8 mouse cellular contexts compared by ENCODE assay signal in genomic region chr6:135377583-135378319, GRCm38 (mm10). TPM values are rescaled to one million over a fixed set of nuclear protein-coding genes. Genes with fewer than 3 reads are reported as not detected.
DNase-seq lines count a peak whose midpoint lies in the region; ATAC-seq and TF ChIP-seq lines count a peak whose summit lies in the region.

No protein-coding gene starts in this region.

- peak; percentile 46; the same call in 1 of the 2 replicates for ATAC-seq in erythroid progenitor cell, adult 5-6 weeks (replicated peaks; ENCODE audit: low FRiP score, poor library complexity, severe bottlenecking)
- ATAC-seq in liver, postnatal 0 days, result no peak
- 0 out of 2 replicates have a peak, but pooled peaks have one; percentile 18 for ATAC-seq in neural tube, embryonic 13.5 days (ENCODE audit: low read depth)

- no peaks in the 10 kb centered on the region for H3K27me3 ChIP-seq in MEL (ENCODE audit: control insufficient read depth in 1 of 2, insufficient read depth in 2 of 2, low read length in 2 of 2)
- no peaks in the 10 kb centered on the region for H3K27me3 ChIP-seq in liver, postnatal 0 days (ENCODE audit: insufficient read depth, low read length)
- no peaks in the 10 kb centered on the region for H3K27me3 ChIP-seq in neural tube, embryonic 13.5 days

- TF ChIP-seq EP300 in MEL (IDR thresholded peaks at IDR 0.05; ENCODE audit: low read depth in 1 of 2, low read length in 2 of 2), result no peak
- TF ChIP-seq EP300 in liver, postnatal 0 days (IDR thresholded peaks at IDR 0.05; ENCODE audit: low read depth), result no peak

- H3K9me3 ChIP-seq in MEL (replicated peaks; ENCODE audit: insufficient read depth, low read length), result no peaks in the 10 kb centered on the region
- no peaks in the 10 kb centered on the region; the same call in 1 of the 2 replicates for H3K9me3 ChIP-seq in liver, postnatal 0 days (ENCODE audit: low read length)
- H3K9me3 ChIP-seq in neural tube, embryonic 13.5 days, result no peaks in the 10 kb centered on the region

- H3K36me3 ChIP-seq in MEL (ENCODE audit: control insufficient read depth in 1 of 2, insufficient read depth in 2 of 2, low read length in 2 of 2), result no peaks in the 10 kb centered on the region
- H3K36me3 ChIP-seq in liver, postnatal 0 days (replicated peaks; ENCODE audit: insufficient read depth, low read length), result no peaks in the 10 kb centered on the region
- H3K36me3 ChIP-seq in neural tube, embryonic 13.5 days, result no peaks in the 10 kb centered on the region

- H3K4me1 ChIP-seq in MEL (ENCODE audit: control insufficient read depth in 1 of 2, insufficient read depth in 2 of 2, low read length in 2 of 2), result no peaks in the 10 kb centered on the region
- 0 out of 2 replicates have a peak, but pooled peaks cover 4% of the 10 kb centered on the region for H3K4me1 ChIP-seq in brown adipose tissue, adult 24 weeks (ENCODE audit: control insufficient read depth, insufficient read depth, insufficient read length, low read length)
- no peaks in the 10 kb centered on the region for H3K4me1 ChIP-seq in liver, postnatal 0 days (ENCODE audit: insufficient read depth)
- peaks cover 31% of the 10 kb centered on the region for H3K4me1 ChIP-seq in neural tube, embryonic 13.5 days (replicated peaks)

- TF ChIP-seq RAD21 in MEL (IDR thresholded peaks at IDR 0.05; ENCODE audit: low read depth, low read length), result peak; percentile 70

- H3K79me2 ChIP-seq in MEL (ENCODE audit: control insufficient read depth, insufficient read depth, low read length, poor library complexity), result no peaks in the 10 kb centered on the region

- WGBS in liver, postnatal 0 days (ENCODE audit: insufficient replicate concordance), result 24% methylated on average over 16 of the region's 16 CpGs
- WGBS in neural tube, embryonic 13.5 days, result 19% methylated on average over 16 of the region's 16 CpGs

- H3K4me3 ChIP-seq in MEL (ENCODE audit: control insufficient read depth in 1 of 2, insufficient read depth in 1 of 2, low read depth in 2 of 2, low read length in 2 of 2), result peak overlapping the region in 1 of 2 experiments; percentile 21; a peak in 1 of 4 replicates
- 0 out of 2 replicates have a peak overlapping the region, but pooled peaks have one; percentile 12 for H3K4me3 ChIP-seq in brown adipose tissue, adult 24 weeks (ENCODE audit: insufficient read depth, low read depth, low read length)
- H3K4me3 ChIP-seq in liver, postnatal 0 days (ENCODE audit: low read depth, low read length), result no peak overlapping the region
- peak overlapping the region; percentile 23 for H3K4me3 ChIP-seq in neural tube, embryonic 13.5 days

- no peak overlapping the region for H3K27ac ChIP-seq in MEL (ENCODE audit: control insufficient read depth, low read depth, low read length)
- H3K27ac ChIP-seq in brown adipose tissue, adult 24 weeks (replicated peaks; ENCODE audit: low read depth, low read length), result no peak overlapping the region
- H3K27ac ChIP-seq in liver, postnatal 0 days (ENCODE audit: low read depth), result no peak overlapping the region
- H3K27ac ChIP-seq in neural tube, embryonic 13.5 days (replicated peaks), result no peak overlapping the region

- no peak overlapping the region for H3K9ac ChIP-seq in MEL (ENCODE audit: control insufficient read depth, low read depth, low read length, poor library complexity, severe bottlenecking)
- H3K9ac ChIP-seq in liver, postnatal 0 days (replicated peaks), result no peak overlapping the region
- H3K9ac ChIP-seq in neural tube, embryonic 13.5 days, result peak overlapping the region; percentile 45

- peak; percentile 54 for DNase-seq in MEL (ENCODE audit: low read depth, low spot score)
- DNase-seq in heart, postnatal 36 days, result peak; percentile 64 to 67
- DNase-seq in kidney, postnatal 4 days, result peak; percentile 76 to 80
- peak; percentile 49 for DNase-seq in liver, postnatal 0 days
- peak; percentile 45 to 53 for DNase-seq in thymus, postnatal 36 days

- peak overlapping the region; percentile 13; the same call in 1 of the 2 replicates for H3K4me2 ChIP-seq in liver, postnatal 0 days (ENCODE audit: low read depth, low read length)
- H3K4me2 ChIP-seq in neural tube, embryonic 13.5 days, result peak overlapping the region; percentile 55

- TF ChIP-seq POLR2A in MEL (IDR thresholded peaks at IDR 0.05; ENCODE audit: control insufficient read depth in 1 of 2, insufficient read depth in 1 of 2, low read depth in 1 of 2, low read length in 2 of 2, poor library complexity in 1 of 2), result no peak

- TF ChIP-seq CTCF in MEL (IDR thresholded peaks at IDR 0.05 in 2 of 3, conservative IDR thresholded peaks at IDR 0.05 in 1 of 3; ENCODE audit: control insufficient read depth in 1 of 3, insufficient read depth in 1 of 3, low read depth in 2 of 3, low read length in 3 of 3, poor library complexity in 1 of 3, severe bottlenecking in 1 of 3), result peak; percentile 49 to 64 (median 53)
- peak; percentile 79 for TF ChIP-seq CTCF in liver, postnatal 0 days (IDR thresholded peaks at IDR 0.05; ENCODE audit: low read depth)

- intact Hi-C loops in heart, postnatal 36 days (cut with DNase I), result loop anchor here (1.0 to 5.0 kb wide), 4 partner anchors 80 to 290 kb away; no protein-coding TSS in a partner anchor

TF ChIP-seq in MEL, 35 proteins besides CTCF, POLR2A, EP300 and RAD21:
- TF ChIP-seq GATA1 (IDR thresholded peaks at IDR 0.05; ENCODE audit: low read depth, low read length) (0 out of 2 replicates have a peak, but pooled peaks have one; percentile 27), MYB (IDR thresholded peaks at IDR 0.05; ENCODE audit: low read depth, low read length) (no peak), ZC3H11A (IDR thresholded peaks at IDR 0.05; ENCODE audit: low read depth, low read length) (peak; percentile 55), TBP (IDR thresholded peaks at IDR 0.05; ENCODE audit: low read depth, low read length) (no peak), ETS1 (IDR thresholded peaks at IDR 0.05; ENCODE audit: low read depth, low read length) (no peak), POLR2AphosphoS2 (IDR thresholded peaks at IDR 0.05; ENCODE audit: low read length) (no peak), USF2 (IDR thresholded peaks at IDR 0.05; ENCODE audit: borderline replicate concordance in 1 of 2, insufficient read depth in 1 of 2, low read depth in 1 of 2, low read length in 2 of 2) (no peak), ZMIZ1 (IDR thresholded peaks at IDR 0.05; ENCODE audit: low read depth, low read length) (no peak), GABPA (IDR thresholded peaks at IDR 0.05; ENCODE audit: low read depth, low read length) (no peak), BHLHE40 (IDR thresholded peaks at IDR 0.05; ENCODE audit: borderline replicate concordance, low read depth, low read length) (no peak), MAFK (IDR thresholded peaks at IDR 0.05; ENCODE audit: borderline replicate concordance, low read depth, low read length) (no peak), TCF12 (IDR thresholded peaks at IDR 0.05; ENCODE audit: low read depth, low read length) (no peak), MAX (IDR thresholded peaks at IDR 0.05; ENCODE audit: low read length) (no peak), TAL1 (IDR thresholded peaks at IDR 0.05; ENCODE audit: low read length) (no peak), USF1 (IDR thresholded peaks at IDR 0.05; ENCODE audit: low read depth, low read length) (no peak), CHD1 (IDR thresholded peaks at IDR 0.05; ENCODE audit: low read depth, low read length) (no peak), MYC (IDR thresholded peaks at IDR 0.05; ENCODE audit: low read depth, low read length) (no peak), CHD2 (IDR thresholded peaks at IDR 0.05; ENCODE audit: low read length) (no peak), ZNF384 (IDR thresholded peaks at IDR 0.05; ENCODE audit: low read depth, low read length) (no peak), UBTF (IDR thresholded peaks at IDR 0.05; ENCODE audit: borderline replicate concordance, insufficient read depth, low read depth, low read length) (no peak), HCFC1 (IDR thresholded peaks at IDR 0.05; ENCODE audit: low read depth, low read length) (no peak), SMC3 (IDR thresholded peaks at IDR 0.05; ENCODE audit: low read depth, low read length) (peak; percentile 70), E2F4 (IDR thresholded peaks at IDR 0.05; ENCODE audit: borderline replicate concordance, low read depth, low read length) (no peak)

RNA-seq across cellular contexts. Expression of gene Emp1, which starts 15.4 kb away (rescaled TPM):
- total RNA-seq in MEL (2012; rRNA removed), result not detected in 2 replicates
- polyA plus RNA-seq in MEL (2012; ENCODE audit: insufficient read depth in 1 of 2, insufficient read length in 2 of 2, low read depth in 1 of 2, low replicate concordance in 2 of 2, missing spikeins in 1 of 2), result not detected
- 29.0 and 42.9 TPM in 2 replicates for polyA plus RNA-seq in brown adipose tissue, adult 24 weeks (2012; ENCODE audit: insufficient read depth, insufficient read length, missing spikeins)
- 3.2 TPM in 1 of 2 replicates, not detected in the other for total RNA-seq in erythroid progenitor cell, adult 5-6 weeks (2015; ENCODE audit: low replicate concordance)
- 0.77 and 2.0 TPM in 2 replicates for total RNA-seq in erythroid progenitor cell, adult 5-6 weeks (2017; ENCODE audit: low replicate concordance)
- 10 to 100 TPM; 46.9 to 53.3 TPM for total RNA-seq in heart, postnatal 36 days (2021)
- polyA plus RNA-seq in liver, postnatal 0 days (2015; fragmentation: Nextera tagmentation; extraction: Ambion mirVana), result 1.2 TPM in 2 replicates
- polyA plus RNA-seq in neural tube, embryonic 13.5 days (2015; fragmentation: Nextera tagmentation; extraction: Ambion mirVana), result 15.1 and 16.2 TPM in 2 replicates
